Mouse (Mus musculus): ENCODE data around the gene Ticam1. TPM values are rescaled to one million over a fixed set of nuclear protein-coding genes. Genes with fewer than 3 reads are reported as not detected.
"Not testable (repeated sequence)": the region's sequence is repeated elsewhere in the genome, so short reads cannot be mapped to it uniquely, and the experiment has no call there.

Gene Ticam1
- polyA plus RNA-seq, 1 experiment from 2014 or later = 1.7 TPM

DNA sequence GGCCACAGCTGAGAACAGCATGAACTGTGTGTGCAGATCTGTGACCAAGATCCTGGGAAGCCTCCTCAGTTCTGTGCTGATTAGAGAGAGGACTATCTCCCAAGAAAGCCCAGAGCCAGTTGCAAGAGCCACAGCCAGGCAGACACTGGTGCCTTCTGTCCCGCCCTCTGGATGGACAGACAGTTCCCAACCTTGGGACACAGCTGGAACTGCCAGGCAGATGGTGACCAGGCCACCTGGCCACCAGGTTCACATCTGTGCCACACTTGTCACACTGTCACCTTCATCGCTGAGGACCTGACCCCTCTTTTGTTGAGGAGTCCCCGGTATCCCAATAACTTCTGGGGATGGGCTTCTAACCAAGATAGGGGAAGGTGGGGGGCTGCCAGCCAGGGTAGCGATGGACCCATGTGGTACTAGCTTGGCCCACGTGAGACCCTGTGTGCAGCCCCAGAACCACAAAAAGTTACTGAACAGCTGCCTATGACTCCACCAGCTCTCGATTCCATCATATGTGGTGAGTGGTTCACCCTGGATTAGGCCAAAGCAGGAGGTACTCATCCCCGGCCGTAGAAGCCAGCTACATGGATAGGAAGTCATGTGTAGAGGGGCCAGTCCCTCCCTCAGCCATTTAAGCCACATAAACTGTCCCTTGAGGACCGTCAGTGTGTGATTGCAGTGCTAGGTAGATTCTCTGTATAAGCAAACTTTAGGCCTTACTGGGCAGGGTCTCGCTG is 17.1 kb downstream of the Ticam1 start:
- no peak overlapping the region for H3K4me2 ChIP-seq (replicated peaks)
- no peak for ATAC-seq (ENCODE audit: low FRiP score, low read depth)
- peaks cover 50% of the 10 kb centered on the region for H3K36me3 ChIP-seq
- H3K27me3 ChIP-seq = no peaks in the 10 kb centered on the region
- H3K27ac ChIP-seq (replicated peaks) = no peak overlapping the region
- 92% methylated on average over 10 of the region's 10 CpGs for WGBS
- no peaks in the 10 kb centered on the region for H3K9me3 ChIP-seq
- no peak overlapping the region for H3K4me3 ChIP-seq
- peaks cover 42% of the 10 kb centered on the region for H3K4me1 ChIP-seq
- H3K9ac ChIP-seq (replicated peaks) = no peak overlapping the region

DNA sequence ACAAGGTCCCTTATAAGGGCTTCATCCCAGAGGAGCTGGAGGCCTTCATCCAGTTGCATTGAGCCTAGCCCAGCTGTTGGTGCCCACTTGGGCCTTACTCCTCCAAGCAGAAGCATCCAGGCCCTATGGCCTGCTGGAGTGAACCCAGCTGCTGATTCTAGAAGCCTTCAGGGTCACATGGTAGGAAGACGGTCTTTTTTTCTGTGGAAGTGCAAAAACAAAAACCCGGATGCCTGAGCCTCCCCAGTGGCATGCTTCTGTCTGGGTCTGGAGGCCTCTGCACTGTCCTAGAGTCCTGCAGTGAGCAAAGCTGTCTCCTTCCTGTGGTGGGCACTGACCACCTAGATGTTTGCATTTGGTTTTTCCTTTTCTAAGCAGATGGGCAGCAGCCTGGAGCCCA is 17.8 kb downstream of the Ticam1 start:
- H3K4me1 ChIP-seq = peaks cover 39% of the 10 kb centered on the region
- H3K27ac ChIP-seq (replicated peaks); H3K4me2 ChIP-seq (replicated peaks); H3K27me3 ChIP-seq; H3K9ac ChIP-seq (replicated peaks); ATAC-seq (ENCODE audit: low FRiP score, low read depth); H3K4me3 ChIP-seq; H3K9me3 ChIP-seq: not testable (repeated sequence)
- 75% methylated on average over 2 of the region's 2 CpGs for WGBS
- peaks cover 50% of the 10 kb centered on the region for H3K36me3 ChIP-seq

DNA sequence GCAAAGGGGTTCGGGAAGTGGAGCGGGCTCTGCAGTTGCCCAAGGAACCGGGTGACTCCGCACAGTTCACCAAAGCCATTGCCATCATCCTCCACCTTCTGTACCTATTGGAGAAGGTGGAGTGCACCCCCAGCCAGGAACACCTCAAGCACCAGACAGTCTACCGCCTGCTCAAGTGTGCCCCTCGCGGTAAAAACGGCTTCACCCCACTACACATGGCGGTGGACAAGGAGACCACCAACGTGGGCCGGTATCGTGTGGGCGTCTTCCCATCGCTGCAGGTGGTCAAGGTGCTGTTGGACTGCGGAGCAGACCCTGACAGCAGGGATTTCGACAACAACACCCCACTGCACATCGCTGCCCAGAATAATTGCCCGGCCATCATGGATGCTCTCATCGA is 18.3 kb downstream of the Ticam1 start:
- not testable (repeated sequence) for H3K9ac ChIP-seq (replicated peaks); H3K4me3 ChIP-seq; H3K4me2 ChIP-seq (replicated peaks); H3K27me3 ChIP-seq; H3K9me3 ChIP-seq; ATAC-seq (ENCODE audit: low FRiP score, low read depth); H3K27ac ChIP-seq (replicated peaks)
- peaks cover 39% of the 10 kb centered on the region for H3K4me1 ChIP-seq
- WGBS = 91% methylated on average over 19 of the region's 19 CpGs
- peaks cover 49% of the 10 kb centered on the region for H3K36me3 ChIP-seq

DNA sequence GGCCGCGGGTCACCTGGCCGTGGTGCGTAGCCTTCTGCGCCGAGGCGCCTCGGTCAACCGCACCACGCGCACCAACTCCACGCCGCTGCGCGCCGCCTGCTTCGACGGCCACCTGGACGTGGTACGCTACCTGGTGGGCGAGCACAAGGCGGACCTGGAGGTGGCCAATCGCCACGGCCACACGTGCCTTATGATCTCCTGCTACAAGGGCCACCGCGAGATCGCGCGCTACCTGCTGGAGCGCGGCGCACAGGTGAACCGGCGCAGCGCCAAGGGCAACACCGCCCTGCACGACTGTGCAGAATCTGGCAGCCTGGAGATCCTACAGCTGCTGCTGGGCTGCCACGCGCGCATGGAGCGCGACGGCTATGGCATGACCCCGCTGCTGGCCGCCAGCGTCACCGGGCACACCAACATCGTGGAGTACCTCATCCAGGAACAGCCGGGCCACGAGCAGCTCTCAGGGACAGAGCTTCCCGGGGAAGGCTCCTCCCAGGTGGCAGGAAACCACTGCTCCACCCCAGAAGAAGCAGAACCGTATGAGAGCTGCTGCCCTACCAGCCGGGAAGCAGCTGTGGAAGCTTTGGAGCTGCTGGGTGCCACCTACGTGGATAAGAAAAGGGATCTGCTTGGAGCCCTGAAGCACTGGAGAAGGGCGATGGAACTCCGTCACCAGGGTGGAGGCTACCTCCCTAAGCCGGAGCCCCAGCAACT is 19.2 kb downstream of the Ticam1 start:
- peak overlapping the region; percentile 66 for H3K27ac ChIP-seq (replicated peaks)
- peaks cover 39% of the 10 kb centered on the region for H3K4me1 ChIP-seq
- peak overlapping the region; percentile 75 for H3K4me3 ChIP-seq
- 13% methylated on average over 56 of the region's 58 CpGs for WGBS
- H3K27me3 ChIP-seq = no peaks in the 10 kb centered on the region
- H3K9me3 ChIP-seq = no peaks in the 10 kb centered on the region
- peak overlapping the region; percentile 72 for H3K9ac ChIP-seq (replicated peaks)
- H3K4me2 ChIP-seq (replicated peaks) = peak overlapping the region; percentile 98
- peak; percentile 3; the same call in 1 of the 2 replicates for ATAC-seq (ENCODE audit: low FRiP score, low read depth)
- peaks cover 41% of the 10 kb centered on the region for H3K36me3 ChIP-seq

DNA sequence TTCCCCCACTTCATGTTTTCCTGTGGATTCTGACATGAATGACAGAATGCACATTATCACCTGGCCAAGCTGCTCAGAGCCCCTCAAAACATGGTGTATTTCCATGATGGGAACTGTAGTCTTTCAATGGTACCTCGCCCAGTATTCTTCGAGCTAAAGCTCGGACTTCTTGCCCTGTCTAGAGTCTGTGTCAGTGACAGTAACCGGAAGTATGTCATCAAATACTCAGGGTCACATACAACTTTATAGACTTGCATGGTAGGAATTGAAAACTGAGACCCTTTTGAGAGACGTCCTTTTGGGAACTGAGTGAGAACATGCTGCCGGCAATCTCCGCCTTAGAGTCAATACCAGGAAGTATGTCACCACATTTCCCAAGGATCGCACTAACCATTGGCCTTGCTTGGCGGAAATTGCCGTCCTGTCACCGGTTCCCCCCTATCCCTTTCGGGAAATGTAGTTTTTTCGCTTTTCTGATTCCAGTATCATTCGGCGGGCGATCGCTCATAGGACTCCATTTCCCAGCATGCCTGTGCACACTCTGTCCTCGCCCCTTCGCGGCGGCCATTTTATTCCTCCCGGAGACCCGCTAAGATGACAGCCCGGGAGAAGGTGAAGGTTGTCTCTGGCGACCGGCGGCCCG is 20.2 kb downstream of the Ticam1 start, which contains the start of gene Fem1a:
Gene Fem1a (plus strand): TSS at position 572 of the 643 bp plus-strand sequence.
- peak within 1 kb of the TSS; percentile 91 for H3K27ac ChIP-seq (replicated peaks)
- peak; percentile 92 for ATAC-seq (ENCODE audit: low FRiP score, low read depth)
- under 1% methylated on average over 28 of the region's 28 CpGs for WGBS
- H3K9ac ChIP-seq (replicated peaks) = peak within 1 kb of the TSS; percentile 72
- peaks cover 39% of the 10 kb centered on the region for H3K4me1 ChIP-seq
- peak within 1 kb of the TSS; percentile 98 for H3K4me2 ChIP-seq (replicated peaks)
- H3K27me3 ChIP-seq = no peaks in the 10 kb centered on the region
- no peaks in the 10 kb centered on the region for H3K9me3 ChIP-seq
- H3K36me3 ChIP-seq = peaks cover 31% of the 10 kb centered on the region
- H3K4me3 ChIP-seq = peak within 1 kb of the TSS; percentile 75

DNA sequence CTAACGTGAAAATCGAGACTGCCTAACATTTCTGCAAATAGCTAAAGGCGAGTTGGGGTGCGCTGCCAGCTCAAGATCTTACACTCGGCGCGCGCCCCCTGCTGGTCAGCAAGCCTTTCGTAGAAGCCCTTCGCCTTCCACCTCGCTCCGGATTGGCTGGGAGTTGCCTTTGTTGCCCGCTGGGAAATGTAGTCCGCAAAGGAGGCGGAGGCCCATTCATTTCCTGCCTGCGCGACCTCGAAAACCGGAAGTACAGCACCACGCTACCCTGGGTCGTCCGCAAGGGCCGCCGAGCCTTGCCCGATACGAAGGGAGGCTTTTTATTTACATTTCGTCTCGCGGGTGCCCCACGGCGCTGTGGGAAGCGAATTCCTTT is 20.7 kb downstream of the Ticam1 start:
- Histone ChIP-seq H3K4me3 (peak overlapping the region; percentile 75), H3K9ac (replicated peaks) (peak overlapping the region; percentile 57; the same call in 1 of the 2 replicates), H3K4me2 (replicated peaks) (peak overlapping the region; percentile 73), H3K27me3 (no peaks in the 10 kb centered on the region), H3K36me3 (peaks cover 26% of the 10 kb centered on the region), H3K9me3 (no peaks in the 10 kb centered on the region), H3K4me1 (peaks cover 40% of the 10 kb centered on the region), H3K27ac (replicated peaks) (peak overlapping the region; percentile 91)
- peak; percentile 91 for ATAC-seq (ENCODE audit: low FRiP score, low read depth)
- WGBS = under 1% methylated on average over 32 of the region's 32 CpGs

DNA sequence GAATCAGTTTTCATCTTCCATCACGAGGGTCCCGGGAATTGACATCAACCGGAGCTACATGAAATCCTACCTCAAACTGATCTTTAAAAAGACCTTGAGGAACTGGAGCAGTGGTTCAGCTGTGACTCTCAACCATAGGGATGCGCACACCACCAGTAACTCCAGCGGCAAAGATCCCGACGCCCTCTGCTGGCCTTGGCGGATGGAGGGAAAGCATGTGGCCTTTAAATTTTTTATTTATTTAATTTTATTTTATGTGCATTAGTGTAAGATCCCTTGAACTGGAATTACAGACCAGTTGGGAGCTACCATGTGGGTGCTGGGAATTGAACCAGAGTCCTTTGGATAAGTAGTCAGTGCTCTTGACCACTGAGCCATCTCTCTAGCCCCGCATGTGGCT is 21.2 kb downstream of the Ticam1 start:
- peaks cover 41% of the 10 kb centered on the region for H3K4me1 ChIP-seq
- no peaks in the 10 kb centered on the region for H3K27me3 ChIP-seq
- H3K4me3 ChIP-seq = peak overlapping the region; percentile 75
- H3K36me3 ChIP-seq = peaks cover 22% of the 10 kb centered on the region
- H3K9ac ChIP-seq (replicated peaks) = no peak overlapping the region
- peak overlapping the region; percentile 73 for H3K4me2 ChIP-seq (replicated peaks)
- WGBS = 20% methylated on average over 9 of the region's 9 CpGs
- no peaks in the 10 kb centered on the region for H3K9me3 ChIP-seq
- peak overlapping the region; percentile 8; the same call in 1 of the 2 replicates for H3K27ac ChIP-seq (replicated peaks)
- peak; percentile 13 for ATAC-seq (ENCODE audit: low FRiP score, low read depth)

DNA sequence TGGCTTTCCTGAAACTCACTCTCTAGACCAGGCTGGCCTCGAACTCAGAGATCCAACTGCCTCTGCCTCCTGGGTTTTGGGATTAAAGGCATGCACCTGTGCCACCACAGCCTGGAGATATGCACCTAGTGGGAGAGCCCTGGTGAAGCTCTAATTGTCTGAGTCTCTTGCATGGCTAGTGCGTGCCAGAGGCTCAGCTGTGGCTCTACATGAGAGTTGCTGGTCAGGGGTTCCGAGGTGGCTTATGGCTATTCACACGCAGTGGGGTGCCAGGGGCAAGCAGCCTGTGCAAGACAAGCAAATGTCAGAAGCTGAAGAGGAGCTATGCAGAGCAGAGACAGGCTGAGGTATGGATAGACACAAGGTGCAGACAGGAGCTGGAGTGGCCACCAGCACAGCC is 21.9 kb downstream of the Ticam1 start:
- H3K36me3 ChIP-seq = peaks cover 14% of the 10 kb centered on the region
- H3K27me3 ChIP-seq = no peaks in the 10 kb centered on the region
- H3K4me3 ChIP-seq = no peak overlapping the region
- H3K4me2 ChIP-seq (replicated peaks) = no peak overlapping the region
- no peak overlapping the region for H3K27ac ChIP-seq (replicated peaks)
- no peaks in the 10 kb centered on the region for H3K9me3 ChIP-seq
- peaks cover 38% of the 10 kb centered on the region for H3K4me1 ChIP-seq
- H3K9ac ChIP-seq (replicated peaks) = no peak overlapping the region
- ATAC-seq (ENCODE audit: low FRiP score, low read depth) = no peak
- WGBS = 77% methylated on average over 4 of the region's 4 CpGs

DNA sequence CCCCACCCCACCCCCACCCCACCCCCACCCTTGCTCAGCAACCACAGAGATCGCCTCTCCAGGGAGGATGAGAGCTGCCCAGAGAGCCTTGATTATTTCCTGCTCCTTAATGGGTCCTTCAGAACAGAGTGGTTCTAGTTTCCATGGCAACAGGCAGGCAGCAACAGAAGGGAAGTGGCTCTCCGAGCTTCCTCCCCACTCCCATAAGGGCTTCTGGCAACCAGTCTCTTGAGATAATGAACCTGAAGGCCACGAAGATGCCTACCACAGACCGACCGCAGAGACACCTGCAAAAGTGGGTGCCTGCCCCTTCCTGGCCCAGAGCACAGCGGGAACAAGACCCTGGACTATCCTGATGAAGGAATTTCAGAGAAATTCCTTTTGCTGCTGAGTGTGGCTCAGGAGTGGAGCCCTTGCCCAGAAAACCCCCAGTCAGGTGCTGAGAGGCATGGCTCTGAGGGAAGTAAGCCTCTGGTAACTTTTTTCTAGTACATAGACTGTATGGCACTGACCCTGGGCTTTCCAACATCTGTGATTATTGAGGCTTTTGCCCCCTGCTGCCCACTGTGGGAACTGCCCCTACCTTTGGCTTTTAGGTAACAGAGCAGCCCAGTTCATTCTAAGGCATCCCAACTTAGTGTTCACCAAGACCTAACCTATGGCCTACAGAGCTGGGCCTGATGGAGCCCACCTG is 25.3 kb downstream of the Ticam1 start:
- ATAC-seq (ENCODE audit: low FRiP score, low read depth) = peak; percentile 38; the same call in 1 of the 2 replicates
- H3K9me3 ChIP-seq = no peaks in the 10 kb centered on the region
- peak overlapping the region; percentile 66 for H3K27ac ChIP-seq (replicated peaks)
- peak overlapping the region; percentile 25 for H3K4me2 ChIP-seq (replicated peaks)
- 26% methylated on average over 6 of the region's 6 CpGs for WGBS
- no peaks in the 10 kb centered on the region for H3K36me3 ChIP-seq
- peaks cover 14% of the 10 kb centered on the region for H3K4me1 ChIP-seq
- H3K9ac ChIP-seq (replicated peaks) = no peak overlapping the region
- H3K4me3 ChIP-seq = no peak overlapping the region
- 0 out of 2 replicates have a peak, but pooled peaks cover 9% of the 10 kb centered on the region for H3K27me3 ChIP-seq

DNA sequence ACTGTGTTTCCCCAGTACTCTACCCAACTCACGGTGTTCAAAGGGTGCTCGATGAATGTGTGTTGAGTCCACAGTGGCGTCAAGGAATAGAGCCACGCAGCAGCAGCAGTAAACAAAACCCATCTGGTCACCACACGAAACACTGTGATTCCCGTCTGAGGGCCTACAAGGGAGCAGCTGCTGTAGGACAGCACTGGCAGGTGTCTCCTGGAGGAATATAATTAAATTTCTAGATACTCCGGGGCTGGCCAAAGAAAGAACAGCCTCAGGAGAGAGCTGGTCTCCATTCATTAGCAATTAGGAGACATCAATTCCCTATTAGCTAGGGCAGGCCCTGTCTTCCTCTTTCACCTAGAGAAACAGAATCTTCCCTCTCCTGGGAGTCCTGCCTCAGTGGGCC is 31.0 kb downstream of the Ticam1 start:
- no peaks in the 10 kb centered on the region for H3K36me3 ChIP-seq
- 56% methylated on average over 7 of the region's 7 CpGs for WGBS
- H3K27me3 ChIP-seq = peaks cover 26% of the 10 kb centered on the region
- no peak overlapping the region for H3K27ac ChIP-seq (replicated peaks)
- H3K4me2 ChIP-seq (replicated peaks) = no peak overlapping the region
- H3K9ac ChIP-seq (replicated peaks) = no peak overlapping the region
- no peak for ATAC-seq (ENCODE audit: low FRiP score, low read depth)
- no peaks in the 10 kb centered on the region for H3K9me3 ChIP-seq
- peaks cover 6% of the 10 kb centered on the region; the same call in 1 of the 2 replicates for H3K4me1 ChIP-seq
- H3K4me3 ChIP-seq = no peak overlapping the region

DNA sequence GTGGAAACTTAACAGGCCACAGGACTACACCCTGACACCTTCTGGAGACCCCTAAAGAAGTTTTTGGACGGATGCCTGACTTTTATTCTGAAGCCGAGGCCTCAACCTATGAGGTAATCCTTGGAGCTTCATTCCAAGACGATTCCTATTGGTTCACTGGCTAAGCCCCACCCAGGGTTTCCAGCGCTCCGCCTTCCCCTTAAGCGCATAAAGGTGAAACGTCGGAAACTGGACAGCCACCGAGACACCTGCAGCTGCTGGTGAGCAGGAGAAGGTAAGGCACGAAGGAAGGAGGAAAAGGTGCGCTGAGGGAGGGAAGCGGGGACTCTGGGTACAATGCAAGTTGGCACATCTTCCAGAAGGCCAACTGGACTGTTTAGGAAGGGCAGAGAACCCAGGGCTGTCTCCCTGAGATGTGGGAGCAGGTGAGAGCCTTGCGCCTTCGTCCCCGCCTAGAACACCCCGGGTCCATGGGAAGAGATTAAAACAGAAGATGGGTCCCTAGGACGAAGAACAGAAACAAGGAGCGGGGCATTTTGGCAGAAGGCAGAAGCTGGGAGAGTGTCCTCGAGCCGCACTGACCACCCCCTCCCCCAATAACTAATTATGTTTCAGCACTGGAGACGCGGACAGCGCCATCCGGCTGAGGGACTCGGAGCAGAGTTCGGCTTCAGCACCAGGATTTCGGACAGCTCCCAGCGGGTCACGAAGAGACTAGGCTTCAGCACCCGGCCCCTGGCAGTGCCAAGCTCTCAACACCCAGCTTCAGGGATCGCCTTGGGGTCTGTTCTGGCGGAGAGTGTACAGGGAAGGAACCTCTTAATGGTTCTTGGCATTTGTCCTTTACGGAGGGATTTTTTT is 34.8 kb downstream of the Ticam1 start:
- Histone ChIP-seq H3K4me2 (replicated peaks) (peak overlapping the region; percentile 49), H3K27me3 (peaks cover 23% of the 10 kb centered on the region), H3K4me3 (peak overlapping the region; percentile 39), H3K9me3 (no peaks in the 10 kb centered on the region), H3K36me3 (no peaks in the 10 kb centered on the region), H3K9ac (replicated peaks) (peak overlapping the region; percentile 20; the same call in 1 of the 2 replicates), H3K4me1 (no peaks in the 10 kb centered on the region), H3K27ac (replicated peaks) (no peak overlapping the region)
- ATAC-seq (ENCODE audit: low FRiP score, low read depth) = peak; percentile 69
- WGBS = 2% methylated on average over 33 of the region's 33 CpGs

Data from midbrain, embryonic 12.5 days (tissue).